Mouse (Mus musculus) small intestine, adult 2 months (tissue): ENCODE measurements around the gene Il17re. TPM values are rescaled to one million over a fixed set of nuclear protein-coding genes. Genes with fewer than 3 reads are reported as not detected.

Source experiments
- H3K27ac ChIP-seq: fragments of 200-500 bp; 2 replicates; pipeline ENCODE4 v1.5.1; 2012; ENCODE audit warnings: low read depth, low read length, control low read depth, inconsistent platforms; ENCODE audit not compliant: insufficient read depth
- H3K27me3 ChIP-seq: fragments of 200-500 bp; 2 replicates; pipeline ENCODE4 v1.6.1; 2012; ENCODE audit warnings: mild to moderate bottlenecking, moderate library complexity, low read length, inconsistent platforms; ENCODE audit not compliant: control insufficient read depth, insufficient read depth
- H3K36me3 ChIP-seq: fragments of 200-500 bp; 2 replicates; pipeline ENCODE4 v1.6.1; 2012; ENCODE audit warnings: mild to moderate bottlenecking, low read length, control low read depth, inconsistent platforms; ENCODE audit not compliant: control insufficient read depth, insufficient read depth
- H3K4me1 ChIP-seq: fragments of 200-500 bp; 2 replicates; pipeline ENCODE4 v1.6.1; 2012; ENCODE audit warnings: low read length, inconsistent platforms, mixed read lengths; ENCODE audit not compliant: control insufficient read depth, insufficient read depth, insufficient read length
- H3K4me3 ChIP-seq: fragments of 200-500 bp; 2 replicates; pipeline ENCODE4 v1.5.1; 2012; ENCODE audit warnings: low read depth, mild to moderate bottlenecking, control low read depth, inconsistent platforms, low read length, moderate library complexity
- CTCF ChIP-seq: fragments of 200-500 bp; IDR thresholded peaks from 2 replicates; pipeline ENCODE4 v1.5.1; 2012; ENCODE audit warnings: low read depth, mild to moderate bottlenecking, control low read depth, inconsistent platforms, low read length, moderate library complexity, mixed read lengths; ENCODE audit not compliant: insufficient replicate concordance, insufficient read length; ENCODE audit errors: extremely low read depth
- POLR2A ChIP-seq: fragments of 200-500 bp; IDR thresholded peaks from 2 replicates; pipeline ENCODE4 v1.6.1; 2012; ENCODE audit warnings: low read depth, mild to moderate bottlenecking, control low read depth, inconsistent platforms, low read length, moderate library complexity
- WGBS: fragments of 180-500 bp; shearing (Covaris S2); methylation state at CpG from one replicate; pipeline ENCODE4 v1.1.7; 2018; 5-methylcytosine and 5-hydroxymethylcytosine counted together
- polyA plus RNA-seq: library from polyadenylated mRNA; depleted of rRNA; stranded (reverse); fragments of >200 nt; gene quantifications from 2 replicates; pipeline ENCODE4 v1.2.3, GENCODE M21; 2012; rRNA removed

The Il17re gene
- 6.8 and 11.4 TPM in 2 replicates for polyA plus RNA-seq

DNA sequence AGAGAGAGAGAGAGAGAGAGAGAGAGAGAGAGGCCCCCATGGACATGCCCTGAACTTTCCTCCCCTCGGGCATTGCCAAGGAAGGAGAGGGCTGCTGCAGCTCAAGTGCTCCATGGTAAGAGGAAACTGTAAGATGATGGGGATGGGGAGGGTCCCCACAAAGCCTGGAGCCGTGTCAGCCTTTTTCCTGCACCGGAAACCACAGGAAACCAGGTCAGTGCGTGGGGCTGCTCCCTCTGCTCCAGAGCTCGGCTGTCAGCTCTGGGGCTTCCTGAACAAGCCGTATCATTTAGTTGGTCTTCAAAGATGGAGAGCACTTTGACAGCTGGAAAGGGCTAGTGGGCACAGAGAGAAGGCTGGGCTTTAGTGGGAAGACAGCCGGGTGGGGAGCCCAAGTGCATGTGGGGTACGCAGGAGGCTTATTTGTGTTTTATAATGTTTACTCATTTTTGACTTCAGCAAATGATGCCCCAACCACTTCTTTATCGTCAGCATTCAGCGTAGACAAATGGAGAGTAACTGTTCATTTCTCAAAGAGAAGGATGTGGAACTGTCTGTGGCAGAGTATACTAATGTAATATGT lies at the start of gene Il17re:
Il17re (plus strand) TSS at position 533 of the 583 bp plus-strand sequence.
- no peak for TF ChIP-seq CTCF
- no peak for TF ChIP-seq POLR2A
- Histone ChIP-seq H3K27me3 (no peaks in the 10 kb centered on the region), H3K4me3 (peak within 1 kb of the TSS; percentile 41), H3K36me3 (no peaks in the 10 kb centered on the region), H3K4me1 (peaks cover 5% of the 10 kb centered on the region), H3K27ac (no peak within 1 kb of the TSS)
- WGBS: 63% methylated on average over 10 of the region's 10 CpGs

DNA sequence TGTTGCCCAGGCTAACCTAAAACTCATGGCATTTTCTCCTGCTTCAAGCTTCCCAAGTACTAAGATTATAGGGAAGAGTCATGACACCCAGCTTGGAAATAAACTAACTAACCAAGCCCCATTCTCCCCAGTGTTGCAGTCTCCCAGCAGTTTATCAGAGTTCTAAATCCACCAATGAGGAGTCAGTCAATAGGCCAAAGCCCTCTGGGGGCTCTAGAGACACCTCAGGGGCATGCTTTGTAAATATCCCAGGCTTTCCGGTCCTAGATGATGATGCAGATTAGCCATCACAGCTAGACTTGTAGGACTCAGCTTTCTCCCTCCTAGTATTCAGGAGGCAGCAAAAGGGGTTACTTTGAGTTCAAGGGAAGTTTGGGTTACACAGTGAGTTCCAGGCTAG lies 48.3 kb upstream of the Il17re start:
- H3K27me3 ChIP-seq: no peaks in the 10 kb centered on the region
- H3K27ac ChIP-seq: no peak overlapping the region
- no peaks in the 10 kb centered on the region for H3K4me1 ChIP-seq
- TF ChIP-seq POLR2A (no peak), CTCF (no peak)
- peaks cover 24% of the 10 kb centered on the region for H3K36me3 ChIP-seq
- no peak overlapping the region for H3K4me3 ChIP-seq
- WGBS: 84% methylated on average over 1 of the region's 1 CpGs

DNA sequence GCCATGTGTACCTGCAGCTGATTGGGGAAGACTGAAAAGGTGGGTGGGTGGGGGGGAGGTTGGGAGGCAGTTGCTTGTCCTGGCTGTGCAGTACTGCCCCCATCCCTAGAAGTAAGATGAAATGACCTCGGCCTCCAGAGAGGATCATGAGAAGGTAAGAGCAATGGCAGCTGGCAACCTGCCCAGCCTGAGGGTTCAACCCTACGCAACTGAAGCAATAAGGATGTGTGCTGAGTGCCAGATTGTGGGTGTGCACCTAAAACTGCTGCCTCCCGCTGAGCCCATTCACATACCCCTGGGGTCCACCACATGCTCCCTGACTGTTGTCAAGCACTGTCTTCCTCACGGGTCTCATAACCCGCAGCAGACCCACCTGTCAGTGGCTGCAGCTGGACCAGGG lies 41.9 kb upstream of the Il17re start:
- TF ChIP-seq POLR2A: no peak
- TF ChIP-seq CTCF: no peak
- 37% methylated on average over 5 of the region's 5 CpGs for WGBS

DNA sequence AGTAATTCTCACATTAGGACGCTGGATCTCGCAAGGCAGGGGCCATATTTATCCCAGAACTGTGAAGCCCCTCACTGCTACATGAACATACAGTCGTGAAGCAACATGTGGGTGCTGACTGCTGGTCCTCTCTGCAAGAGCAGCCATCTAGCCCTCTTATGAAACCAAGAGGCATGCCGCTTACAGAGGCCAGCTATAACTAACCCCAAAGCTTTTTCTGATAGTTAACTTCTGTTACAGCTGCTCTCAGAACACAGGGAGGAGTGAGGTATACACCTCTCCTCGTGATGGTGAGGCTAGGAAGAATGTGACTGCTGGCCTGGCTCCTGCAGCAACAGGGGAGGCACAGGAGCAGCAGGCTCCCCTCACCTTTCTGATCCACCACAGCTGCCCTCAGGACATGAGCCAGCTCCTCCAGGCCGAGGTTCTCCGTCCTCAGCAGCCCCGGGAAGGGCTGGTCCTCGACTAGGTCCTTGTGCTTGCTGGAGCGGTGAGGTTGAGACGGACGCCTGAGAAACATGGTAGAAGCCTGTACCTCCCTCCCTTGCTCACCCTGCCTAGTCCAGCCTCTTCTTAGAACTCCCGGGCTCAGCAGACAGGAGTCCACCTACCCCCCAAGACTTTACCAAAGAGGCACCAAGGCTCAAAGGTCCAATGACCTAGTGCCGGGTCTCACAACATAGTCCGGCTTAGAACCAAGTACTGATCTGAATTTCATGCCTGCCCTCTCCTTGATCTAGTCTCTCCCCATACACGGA lies 39.7 kb upstream of the Il17re start:
- WGBS: 8% methylated on average over 16 of the region's 16 CpGs
- H3K27ac ChIP-seq: peak overlapping the region; percentile 32
- peak overlapping the region; percentile 78 for H3K4me3 ChIP-seq
- peaks cover 8% of the 10 kb centered on the region for H3K4me1 ChIP-seq
- H3K27me3 ChIP-seq: no peaks in the 10 kb centered on the region
- TF ChIP-seq POLR2A (no peak), CTCF (no peak)
- peaks cover 4% of the 10 kb centered on the region; the same call in 1 of the 2 replicates for H3K36me3 ChIP-seq

More for the DNA sequence above, 41.9 kb upstream of the Il17re start:
- Histone ChIP-seq H3K36me3 (peaks cover 4% of the 10 kb centered on the region; the same call in 1 of the 2 replicates), H3K4me1 (peaks cover 8% of the 10 kb centered on the region), H3K27me3 (no peaks in the 10 kb centered on the region), H3K4me3 (no peak overlapping the region), H3K27ac (no peak overlapping the region)

DNA sequence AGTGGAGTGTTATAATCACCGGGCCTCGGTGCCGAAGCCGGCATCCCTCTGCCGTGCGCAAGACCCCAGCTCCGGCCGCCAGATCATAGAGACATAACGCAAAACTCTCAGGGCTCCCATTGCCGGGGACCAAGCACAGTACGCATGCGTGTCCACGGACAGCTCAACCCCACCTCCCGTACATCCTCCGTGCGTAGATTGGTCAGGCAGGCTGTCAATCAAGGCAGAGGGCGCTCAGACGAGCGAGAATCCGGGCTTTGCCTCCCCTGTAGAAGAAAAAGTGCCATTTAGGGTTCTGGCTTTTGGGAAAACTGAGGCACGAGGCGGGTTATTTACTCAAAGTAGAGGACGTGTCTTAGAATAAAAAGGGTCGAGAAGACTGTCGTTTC lies 39.1 kb upstream of the Il17re start, which contains the start of gene Rpusd3:
Rpusd3 (minus strand) TSS at position 142 of the 389 bp plus-strand sequence.
- Histone ChIP-seq H3K36me3 (peaks cover 4% of the 10 kb centered on the region; the same call in 1 of the 2 replicates), H3K4me3 (peak within 1 kb of the TSS; percentile 78), H3K4me1 (peaks cover 8% of the 10 kb centered on the region), H3K27me3 (no peaks in the 10 kb centered on the region), H3K27ac (peak within 1 kb of the TSS; percentile 32)
- under 1% methylated on average over 25 of the region's 25 CpGs for WGBS
- TF ChIP-seq POLR2A (peak; percentile 51; the same call in 1 of the 2 replicates), CTCF (no peak)

DNA sequence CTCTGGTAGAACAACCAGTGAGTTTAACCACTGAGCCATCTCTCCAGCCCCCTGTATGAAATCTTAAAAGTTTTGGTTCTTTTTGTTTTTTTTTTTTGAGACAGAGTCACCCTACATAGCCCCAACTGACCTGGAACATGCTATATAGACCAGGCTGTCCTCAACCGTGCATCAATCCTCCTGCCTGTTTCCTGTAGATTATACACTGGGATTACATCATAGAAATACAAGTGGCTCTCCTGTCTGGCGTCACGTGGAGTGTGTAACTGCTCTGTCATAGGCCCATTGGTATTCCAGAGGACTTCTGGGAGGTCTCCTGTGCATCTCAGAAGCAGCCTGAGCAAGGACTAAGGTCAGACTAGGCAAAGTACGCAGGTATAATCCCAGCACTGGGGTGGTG lies 35.3 kb upstream of the Il17re start:
- H3K4me3 ChIP-seq: no peak overlapping the region
- H3K4me1 ChIP-seq: peaks cover 5% of the 10 kb centered on the region; the same call in 1 of the 2 replicates
- H3K36me3 ChIP-seq: peaks cover 4% of the 10 kb centered on the region; the same call in 1 of the 2 replicates
- 64% methylated on average over 4 of the region's 4 CpGs for WGBS
- TF ChIP-seq POLR2A: no peak
- TF ChIP-seq CTCF: no peak
- H3K27ac ChIP-seq: no peak overlapping the region
- H3K27me3 ChIP-seq: no peaks in the 10 kb centered on the region

DNA sequence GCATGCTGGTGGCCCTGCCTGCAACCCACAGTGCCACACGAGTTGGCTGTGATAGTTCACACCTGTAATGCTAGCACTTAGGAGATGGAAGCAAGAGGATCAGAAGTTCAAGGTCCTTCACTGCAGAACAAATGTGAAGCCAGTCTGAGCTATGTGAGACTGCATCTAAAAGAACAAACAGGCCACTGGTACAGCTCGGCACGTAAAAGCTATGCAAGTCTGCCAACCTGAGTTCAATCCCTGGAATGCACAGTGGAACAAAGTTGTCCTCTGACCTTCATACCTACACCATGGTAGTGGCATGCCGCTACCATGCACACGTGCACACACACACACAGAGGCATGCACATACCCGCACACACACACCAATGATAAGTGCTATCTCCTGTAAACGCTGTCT lies 34.1 kb upstream of the Il17re start:
- H3K4me1 ChIP-seq: no peaks in the 10 kb centered on the region
- WGBS: 73% methylated on average over 7 of the region's 7 CpGs
- peaks cover 4% of the 10 kb centered on the region; the same call in 1 of the 2 replicates for H3K36me3 ChIP-seq
- TF ChIP-seq POLR2A (no peak), CTCF (no peak)
- H3K4me3 ChIP-seq: no peak overlapping the region
- no peak overlapping the region for H3K27ac ChIP-seq
- H3K27me3 ChIP-seq: no peaks in the 10 kb centered on the region
